Mouse (Mus musculus) CH12.LX (cell line): ENCODE data around the gene Cfap54. TPM values are rescaled to one million over a fixed set of nuclear protein-coding genes. Genes with fewer than 3 reads are reported as not detected.

Source experiments
- DNase-seq: peaks from one replicate; pipeline ENCODE4 v3.0.0-alpha.2; 2013; ENCODE audit errors: extremely low read depth
- H3K27ac ChIP-seq: 2 replicates; pipeline ENCODE4 v1.5.1; 2012; ENCODE audit warnings: low read depth, mild to moderate bottlenecking, control low read depth, moderate library complexity; ENCODE audit not compliant: insufficient read depth
- H3K27me3 ChIP-seq: replicated peaks from 2 replicates; pipeline ENCODE3; 2012; ENCODE audit warnings: inconsistent platforms
- H3K36me3 ChIP-seq, 2 experiments: replicated peaks in 1 of 2; 2 replicates each; pipeline versions ENCODE3 to v1.6.1; 2012; ENCODE audit warnings: inconsistent platforms in 1 of 2, low read length in 1 of 2, mild to moderate bottlenecking in 1 of 2, mixed read lengths in 1 of 2, moderate library complexity in 1 of 2; ENCODE audit not compliant: control insufficient read depth in 1 of 2, insufficient read depth in 1 of 2
- H3K4me1 ChIP-seq, 2 experiments: 2 replicates each; pipeline ENCODE4 v1.6.1; 2012; ENCODE audit warnings: inconsistent platforms in 1 of 2, moderate library complexity in 1 of 2; ENCODE audit not compliant: insufficient read depth in 2 of 2, control insufficient read depth in 1 of 2
- H3K4me2 ChIP-seq: 2 replicates; pipeline ENCODE4 v1.6.1; 2012; ENCODE audit warnings: low read depth, mild to moderate bottlenecking, control low read depth; ENCODE audit not compliant: poor library complexity, insufficient read depth, severe bottlenecking
- H3K4me3 ChIP-seq, 3 experiments: fragments of 150-350 bp in 1 of 3; sonication (generic) in 1 of 3; replicated peaks in 1 of 3; 2 replicates each; pipeline versions ENCODE3 to v1.5.1; 2011 to 2012; ENCODE audit warnings: low read depth in 2 of 3, low read length in 2 of 3, mild to moderate bottlenecking in 2 of 3, moderate library complexity in 2 of 3, control low read depth in 1 of 3, improper control_type of control experiment in 1 of 3, inconsistent platforms in 1 of 3, mixed read lengths in 1 of 3; ENCODE audit not compliant: poor library complexity in 1 of 3
- H3K79me2 ChIP-seq: replicated peaks from 2 replicates; pipeline ENCODE4 v1.6.1; 2012; ENCODE audit warnings: mild to moderate bottlenecking, moderate library complexity; ENCODE audit not compliant: control insufficient read depth, poor library complexity, insufficient read depth, severe bottlenecking; ENCODE audit errors: extremely low read depth
- H3K9ac ChIP-seq: 2 replicates; pipeline ENCODE4 v1.6.1; 2012; ENCODE audit warnings: low read depth, mild to moderate bottlenecking, control low read depth, moderate library complexity; ENCODE audit not compliant: insufficient read depth
- H3K9me3 ChIP-seq: replicated peaks from 2 replicates; pipeline ENCODE3; 2012; ENCODE audit warnings: low read length, inconsistent platforms, mixed read lengths
- BHLHE40 ChIP-seq: IDR thresholded peaks from 2 replicates; pipeline ENCODE4 v1.6.1; 2011; ENCODE audit warnings: mild to moderate bottlenecking, low read depth, low read length, improper control_type of control experiment
- CHD1 ChIP-seq: IDR thresholded peaks from 2 replicates; pipeline ENCODE4 v1.6.1; 2012; ENCODE audit warnings: low read depth, low read length, improper control_type of control experiment, inconsistent platforms
- CHD2 ChIP-seq: IDR thresholded peaks from 2 replicates; pipeline ENCODE4 v1.6.1; 2011; ENCODE audit warnings: low read length, improper control_type of control experiment
- CTCF ChIP-seq, 2 experiments: IDR thresholded peaks in 1 of 2; conservative IDR thresholded peaks in 1 of 2; 2 replicates each; pipeline ENCODE4 v1.5.1; 2011 to 2012; ENCODE audit warnings: low read depth in 2 of 2, low read length in 2 of 2, improper control_type of control experiment in 1 of 2, inconsistent platforms in 1 of 2, mild to moderate bottlenecking in 1 of 2, moderate library complexity in 1 of 2
- E2F4 ChIP-seq: IDR thresholded peaks from 2 replicates; pipeline ENCODE4 v1.6.1; 2011; ENCODE audit warnings: low read depth, low read length, improper control_type of control experiment; ENCODE audit not compliant: insufficient replicate concordance
- ELF1 ChIP-seq: IDR thresholded peaks from 2 replicates; pipeline ENCODE4 v1.6.1; 2014; ENCODE audit warnings: low read depth, mild to moderate bottlenecking, inconsistent platforms, low read length, improper control_type of control experiment
- ETS1 ChIP-seq: conservative IDR thresholded peaks from 2 replicates; pipeline ENCODE4 v1.6.1; 2012; ENCODE audit warnings: low read depth, mild to moderate bottlenecking, inconsistent platforms, low read length, improper control_type of control experiment, moderate library complexity
- GABPA ChIP-seq: IDR thresholded peaks from 2 replicates; pipeline ENCODE4 v1.6.1; 2012; ENCODE audit warnings: low read depth, low read length, improper control_type of control experiment, inconsistent platforms; ENCODE audit not compliant: insufficient replicate concordance
- HCFC1 ChIP-seq: IDR thresholded peaks from 2 replicates; pipeline ENCODE4 v1.6.1; 2012; ENCODE audit warnings: low read depth, mild to moderate bottlenecking, inconsistent platforms, low read length, improper control_type of control experiment
- IRF4 ChIP-seq: IDR thresholded peaks from 2 replicates; pipeline ENCODE4 v1.6.1; 2014; ENCODE audit warnings: low read depth, mild to moderate bottlenecking, inconsistent platforms, low read length, improper control_type of control experiment
- JUND ChIP-seq: conservative IDR thresholded peaks from 2 replicates; pipeline ENCODE4 v1.6.1; 2011; ENCODE audit warnings: low read depth, low read length, improper control_type of control experiment
- KAT2A ChIP-seq: IDR thresholded peaks from 2 replicates; pipeline ENCODE4 v1.6.1; 2012; ENCODE audit warnings: low read length, improper control_type of control experiment, inconsistent platforms; ENCODE audit not compliant: insufficient replicate concordance
- MEF2A ChIP-seq: IDR thresholded peaks from 2 replicates; pipeline ENCODE4 v1.6.1; 2014; ENCODE audit warnings: low read depth, mild to moderate bottlenecking, inconsistent platforms, low read length, improper control_type of control experiment, borderline replicate concordance
- MXI1 ChIP-seq: IDR thresholded peaks from 2 replicates; pipeline ENCODE4 v1.6.1; 2011; ENCODE audit warnings: mild to moderate bottlenecking, low read depth, low read length, improper control_type of control experiment
- MYC ChIP-seq: IDR thresholded peaks from 2 replicates; pipeline ENCODE4 v1.6.1; 2011; ENCODE audit warnings: low read depth, mild to moderate bottlenecking, improper control_type of control experiment, low read length
- NELFE ChIP-seq: IDR thresholded peaks from 2 replicates; pipeline ENCODE4 v1.6.1; 2011; ENCODE audit warnings: low read depth, low read length, improper control_type of control experiment
- POLR2A ChIP-seq: IDR thresholded peaks from 2 replicates; pipeline ENCODE4 v1.6.1; 2011; ENCODE audit warnings: low read depth, mild to moderate bottlenecking, improper control_type of control experiment, low read length
- POLR2AphosphoS2 ChIP-seq: IDR thresholded peaks from 2 replicates; pipeline ENCODE4 v1.6.1; 2011; ENCODE audit warnings: low read depth, low read length, improper control_type of control experiment
- RAD21 ChIP-seq: IDR thresholded peaks from 2 replicates; pipeline ENCODE4 v1.6.1; 2011; ENCODE audit warnings: low read depth, mild to moderate bottlenecking, low read length, improper control_type of control experiment, moderate library complexity
- RCOR1 ChIP-seq: conservative IDR thresholded peaks from 2 replicates; pipeline ENCODE4 v1.6.1; 2012; ENCODE audit warnings: low read depth, mild to moderate bottlenecking, inconsistent platforms, low read length, improper control_type of control experiment
- SIN3A ChIP-seq: IDR thresholded peaks from 2 replicates; pipeline ENCODE4 v1.6.1; 2012; ENCODE audit warnings: low read length, improper control_type of control experiment, inconsistent platforms
- SMC3 ChIP-seq: IDR thresholded peaks from 2 replicates; pipeline ENCODE4 v1.6.1; 2011; ENCODE audit warnings: low read depth, low read length, improper control_type of control experiment
- TBP ChIP-seq: conservative IDR thresholded peaks from 2 replicates; pipeline ENCODE4 v1.6.1; 2011; ENCODE audit warnings: low read depth, low read length, improper control_type of control experiment
- TCF12 ChIP-seq: IDR thresholded peaks from 2 replicates; pipeline ENCODE4 v1.6.1; 2014; ENCODE audit warnings: low read depth, mild to moderate bottlenecking, inconsistent platforms, low read length, improper control_type of control experiment
- UBTF ChIP-seq: IDR thresholded peaks from 2 replicates; pipeline ENCODE4 v1.6.1; 2012; ENCODE audit warnings: low read depth, mild to moderate bottlenecking, inconsistent platforms, low read length, improper control_type of control experiment, moderate library complexity
- USF1 ChIP-seq: IDR thresholded peaks from 2 replicates; pipeline ENCODE4 v1.6.1; 2014; ENCODE audit warnings: low read depth, mild to moderate bottlenecking, inconsistent platforms, low read length, improper control_type of control experiment
- USF2 ChIP-seq: conservative IDR thresholded peaks from 2 replicates; pipeline ENCODE4 v1.6.1; 2011; ENCODE audit warnings: low read depth, low read length, improper control_type of control experiment
- ZC3H11A ChIP-seq: IDR thresholded peaks from 2 replicates; pipeline ENCODE4 v1.6.1; 2012; ENCODE audit warnings: low read depth, mild to moderate bottlenecking, inconsistent platforms, low read length, improper control_type of control experiment
- ZKSCAN1 ChIP-seq: IDR thresholded peaks from 2 replicates; pipeline ENCODE4 v1.6.1; 2012; ENCODE audit warnings: low read depth, inconsistent platforms, low read length, improper control_type of control experiment, borderline replicate concordance
- ZNF384 ChIP-seq: IDR thresholded peaks from 2 replicates; pipeline ENCODE4 v1.6.1; 2012; ENCODE audit warnings: low read depth, low read length, improper control_type of control experiment, inconsistent platforms
- dilution Hi-C: fragments of 300-500 bp; cut with MboI; formaldehyde crosslinking; loops from 2 replicates; pipeline ENCODE4 v1.14.3; 2020; ENCODE audit warnings: low sequenced_read_pairs; ENCODE audit not compliant: extremely low pct_unique_long_range_greater_than_20kb, extremely low pct_ligation_motif_present
- in situ Hi-C: fragments of 300-500 bp; cut with MboI; formaldehyde crosslinking; loops from 3 replicates; pipeline ENCODE4 v1.14.3; 2019; ENCODE audit warnings: low sequenced_read_pairs, low pct_ligation_motif_present, low pct_unique_long_range_greater_than_20kb, mixed read lengths
- polyA plus RNA-seq: library from polyadenylated mRNA; unstranded; fragments of >175 nt; gene quantifications from 2 replicates; pipeline ENCODE4 v1.2.1, GENCODE M21; 2012; ENCODE audit warnings: low read depth; ENCODE audit not compliant: insufficient read length
- total RNA-seq, 2 experiments: library from RNA; depleted of rRNA; stranded (reverse); fragments of 300-350 nt in 1 of 2; fragments of >200 nt in 1 of 2; gene quantifications; 2 replicates each; pipeline ENCODE4 v1.2.3; 2012 to 2014

The Cfap54 gene
- total and polyA plus RNA-seq, 3 experiments, result 0.38 to 1.3 (median 1.3) TPM

DNA sequence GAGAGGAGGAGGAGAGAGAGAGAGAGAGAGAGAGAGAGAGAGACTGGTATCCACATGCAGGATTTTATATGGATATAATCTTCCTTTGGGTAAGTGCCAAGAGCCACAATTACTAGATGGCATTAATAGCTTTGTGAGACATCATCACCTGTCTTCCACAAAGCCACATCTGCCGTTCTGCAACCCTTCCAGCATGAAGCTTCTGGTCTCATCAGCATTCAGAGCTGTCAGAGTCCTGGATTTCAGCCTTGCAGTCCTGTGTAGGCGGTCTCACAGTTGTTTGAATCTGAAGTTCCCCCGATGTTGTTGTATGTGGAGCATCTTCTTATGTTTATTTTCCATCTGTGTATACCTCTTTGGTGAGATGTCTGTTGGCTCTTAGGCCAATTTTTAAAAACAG lies 9.7 kb downstream of the Cfap54 start:
- in situ Hi-C loops, result loop anchor here (10.0 to 25.0 kb wide), 4 partner anchors 93 to 741 kb away; partner anchors contain the start of genes Cdk17 and Snrpf
- H3K27ac ChIP-seq, result no peak overlapping the region
- no peak overlapping the region for H3K4me3 ChIP-seq
- no peaks in the 10 kb centered on the region for H3K9me3 ChIP-seq
- peaks cover 14 to 53% of the 10 kb centered on the region in 2 experiments for H3K4me1 ChIP-seq
- H3K9ac ChIP-seq, result no peak overlapping the region
- no peak overlapping the region for H3K4me2 ChIP-seq
- TF ChIP-seq SIN3A (no peak), ZNF384 (no peak), USF2 (no peak), CHD2 (no peak), POLR2A (no peak), MEF2A (no peak), RAD21 (no peak), ZKSCAN1 (no peak), MYC (no peak), UBTF (no peak), ELF1 (no peak)
- TF ChIP-seq, all 38 proteins: peak for 0
- dilution Hi-C loops, result no loop called here
- Histone ChIP-seq H3K79me2 (no peaks in the 10 kb centered on the region), H3K27me3 (no peaks in the 10 kb centered on the region), H3K36me3 (no peaks in the 10 kb centered on the region)
- no peak for DNase-seq

DNA sequence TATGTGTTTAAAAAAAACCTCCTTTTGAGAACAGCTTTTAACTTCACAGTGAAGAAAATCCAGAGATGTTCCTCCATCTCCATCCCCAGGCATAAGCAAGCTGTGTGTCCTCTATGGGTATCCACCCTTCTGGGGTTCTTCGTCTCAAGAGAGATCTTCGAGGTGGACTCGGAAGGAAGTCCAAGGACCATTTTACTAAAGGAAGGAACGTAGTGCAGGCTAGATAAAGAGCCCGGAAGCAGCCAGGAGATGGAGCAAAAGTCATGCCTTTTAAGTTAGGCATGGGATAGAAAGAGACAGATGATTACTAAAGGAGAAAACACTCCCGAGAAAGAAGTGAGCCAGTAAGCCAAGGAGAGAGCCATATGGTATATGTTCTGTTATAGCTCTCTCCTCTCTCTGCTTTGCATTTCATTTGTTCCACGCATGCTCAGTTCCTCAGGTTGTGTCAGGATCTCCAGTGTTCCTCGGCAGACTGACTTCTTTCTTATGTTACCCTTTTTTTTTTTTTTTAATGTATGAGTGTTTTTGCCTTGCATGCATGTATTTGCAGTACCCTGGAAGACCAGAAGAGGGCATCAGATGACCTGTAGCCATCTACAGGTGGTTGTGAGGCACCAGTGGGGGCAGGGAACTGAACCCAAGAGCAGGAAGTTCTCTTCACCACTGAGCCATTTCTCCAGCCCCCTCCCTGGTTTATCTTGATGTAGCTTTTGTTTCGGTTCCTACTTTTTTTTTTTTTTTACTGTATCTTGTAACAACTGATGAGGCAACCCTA lies 11.1 kb downstream of the Cfap54 start:
- dilution Hi-C loops, result no loop called here
- peak overlapping the region in 1 of 3 experiments; percentile 23 for H3K4me3 ChIP-seq
- peak; percentile 100 for DNase-seq
- TF ChIP-seq CHD1, result no peak
- peak; percentile 87 for TF ChIP-seq SIN3A
- TF ChIP-seq BHLHE40, result peak; percentile 73
- peak; percentile 85 for TF ChIP-seq SMC3
- peak; percentile 88 for TF ChIP-seq RAD21
- no peak for TF ChIP-seq GABPA
- no peak for TF ChIP-seq MXI1
- peak; percentile 78; the same call in 1 of the 2 replicates for TF ChIP-seq MYC
- TF ChIP-seq POLR2AphosphoS2, result no peak
- peak; percentile 90 for TF ChIP-seq TCF12
- no peak for TF ChIP-seq E2F4
- peak; percentile 37; the same call in 1 of the 2 replicates for TF ChIP-seq ZC3H11A
- TF ChIP-seq ELF1, result peak; percentile 90
- peak; percentile 97 for TF ChIP-seq CHD2
- peak; percentile 90 for TF ChIP-seq ETS1
- TF ChIP-seq MEF2A, result peak; percentile 86
- TF ChIP-seq ZNF384, result peak; percentile 99
- TF ChIP-seq TBP, result peak; percentile 71
- no peak for TF ChIP-seq KAT2A
- no peak for TF ChIP-seq USF2
- TF ChIP-seq USF1, result no peak
- TF ChIP-seq IRF4, result peak; percentile 98
- peak; percentile 59; the same call in 1 of the 2 replicates for TF ChIP-seq NELFE
- peak; percentile 64; the same call in 1 of the 2 replicates for TF ChIP-seq JUND
- peak; percentile 88 to 89 for TF ChIP-seq CTCF (conservative IDR thresholded peaks at IDR 0.05 in 1 of 2, IDR thresholded peaks at IDR 0.05 in 1 of 2; ENCODE audit: low read depth in 2 of 2, low read length in 2 of 2)
- TF ChIP-seq HCFC1, result peak; percentile 67
- no peak; the same call in 1 of the 2 replicates for TF ChIP-seq RCOR1

More for the DNA sequence above, 11.1 kb downstream of the Cfap54 start:
- H3K9me3 ChIP-seq, result no peaks in the 10 kb centered on the region
- in situ Hi-C loops, result loop anchor here (10.0 to 25.0 kb wide), 4 partner anchors 94 to 742 kb away; partner anchors contain the start of genes Cdk17 and Snrpf
- peak overlapping the region; percentile 54; the same call in 1 of the 2 replicates for H3K27ac ChIP-seq
- no peaks in the 10 kb centered on the region for H3K36me3 ChIP-seq
- peaks cover 14 to 61% of the 10 kb centered on the region in 2 experiments for H3K4me1 ChIP-seq
- no peaks in the 10 kb centered on the region for H3K79me2 ChIP-seq
- H3K27me3 ChIP-seq, result no peaks in the 10 kb centered on the region
- peak overlapping the region; percentile 6; the same call in 1 of the 2 replicates for H3K9ac ChIP-seq
- peak overlapping the region; percentile 41; the same call in 1 of the 2 replicates for H3K4me2 ChIP-seq
